ENCODE assay signal across 7 mouse cellular contexts in genomic region chr6:108408053-108408452, GRCm38 (mm10).
DNase-seq lines count a peak whose midpoint lies in the region; ATAC-seq and TF ChIP-seq lines count a peak whose summit lies in the region.

No protein-coding gene starts in this region.

- peaks cover 83 to 98% of the 10 kb centered on the region in 2 experiments for H3K36me3 ChIP-seq in CH12.LX (replicated peaks in 1 of 2; ENCODE audit: control insufficient read depth in 1 of 2, insufficient read depth in 1 of 2, low read length in 1 of 2)
- H3K36me3 ChIP-seq in neural tube, embryonic 15.5 days: no peaks in the 10 kb centered on the region

- dilution Hi-C loops in CH12.LX (cut with MboI; ENCODE audit: extremely low pct_ligation_motif_present, extremely low pct_unique_long_range_greater_than_20kb, low sequenced_read_pairs): no loop called here

- TF ChIP-seq POLR2A in CH12.LX (IDR thresholded peaks at IDR 0.05; ENCODE audit: low read depth, low read length): no peak

- ATAC-seq in neural tube, embryonic 15.5 days (ENCODE audit: low FRiP score): peak; percentile 83; the same call in 1 of the 2 replicates

- no peak for TF ChIP-seq EP300 in CH12.LX (IDR thresholded peaks at IDR 0.05; ENCODE audit: low read length)

- no peaks in the 10 kb centered on the region for H3K27me3 ChIP-seq in CH12.LX (replicated peaks)
- H3K27me3 ChIP-seq in neural tube, embryonic 15.5 days (replicated peaks): no peaks in the 10 kb centered on the region

- no peak overlapping the region for H3K9ac ChIP-seq in CH12.LX (ENCODE audit: insufficient read depth, low read depth)
- no peak overlapping the region for H3K9ac ChIP-seq in neural tube, embryonic 15.5 days (replicated peaks)

- DNase-seq in B cell, adult 2 months: peak; percentile 66
- DNase-seq in CH12.LX (ENCODE audit: extremely low read depth): peak; percentile 71
- peak; percentile 56 to 65 for DNase-seq in cerebellum, adult 18-20 months
- DNase-seq in forelimb bud, embryonic 11.5 days (ENCODE audit: low read depth, low spot score): peak; percentile 79
- peak; percentile 65 for DNase-seq in kidney, adult 9 months
- peak; percentile 12 to 36 for DNase-seq in lung, adult 18-20 months

- H3K4me2 ChIP-seq in CH12.LX (ENCODE audit: insufficient read depth, low read depth, poor library complexity, severe bottlenecking): no peak overlapping the region
- no peak overlapping the region for H3K4me2 ChIP-seq in neural tube, embryonic 15.5 days

- H3K27ac ChIP-seq in CH12.LX (ENCODE audit: insufficient read depth, low read depth): no peak overlapping the region
- H3K27ac ChIP-seq in neural tube, embryonic 15.5 days (replicated peaks): no peak overlapping the region

- peak; percentile 80 to 82 for TF ChIP-seq CTCF in CH12.LX (conservative IDR thresholded peaks at IDR 0.05 in 1 of 2, IDR thresholded peaks at IDR 0.05 in 1 of 2; ENCODE audit: low read depth in 2 of 2, low read length in 2 of 2)

- peak; percentile 84 for TF ChIP-seq RAD21 in CH12.LX (IDR thresholded peaks at IDR 0.05; ENCODE audit: low read depth, low read length)

- 94% methylated on average over 3 of the region's 3 CpGs for WGBS in neural tube, embryonic 15.5 days

- H3K9me3 ChIP-seq in CH12.LX (replicated peaks; ENCODE audit: low read length): no peaks in the 10 kb centered on the region
- H3K9me3 ChIP-seq in neural tube, embryonic 15.5 days (replicated peaks): no peaks in the 10 kb centered on the region

- in situ Hi-C loops in CH12.LX (cut with MboI; ENCODE audit: low pct_ligation_motif_present, low pct_unique_long_range_greater_than_20kb, low sequenced_read_pairs): no loop called here

- no peak overlapping the region for H3K4me3 ChIP-seq in CH12.LX (replicated peaks in 1 of 3; ENCODE audit: low read depth in 2 of 3, low read length in 2 of 3, poor library complexity in 1 of 3)
- H3K4me3 ChIP-seq in neural tube, embryonic 15.5 days (replicated peaks): no peak overlapping the region

- H3K79me2 ChIP-seq in CH12.LX (replicated peaks; ENCODE audit: control insufficient read depth, extremely low read depth, insufficient read depth, poor library complexity, severe bottlenecking): 0 out of 2 replicates have a peak, but pooled peaks cover 3% of the 10 kb centered on the region

- H3K4me1 ChIP-seq in CH12.LX (ENCODE audit: control insufficient read depth in 1 of 2, insufficient read depth in 2 of 2): no peaks in the 10 kb centered on the region
- no peaks in the 10 kb centered on the region for H3K4me1 ChIP-seq in neural tube, embryonic 15.5 days

TF ChIP-seq in CH12.LX, 34 proteins besides CTCF, POLR2A, EP300 and RAD21:
- TF ChIP-seq BHLHE40 (IDR thresholded peaks at IDR 0.05; ENCODE audit: low read depth, low read length): no peak
- no peak for TF ChIP-seq KAT2A (IDR thresholded peaks at IDR 0.05; ENCODE audit: insufficient replicate concordance, low read length)
- peak; percentile 63 for TF ChIP-seq ZC3H11A (IDR thresholded peaks at IDR 0.05; ENCODE audit: low read depth, low read length)
- peak; percentile 83 for TF ChIP-seq SMC3 (IDR thresholded peaks at IDR 0.05; ENCODE audit: low read depth, low read length)
- 0 out of 2 replicates have a peak, but pooled peaks have one; percentile 27 for TF ChIP-seq NELFE (IDR thresholded peaks at IDR 0.05; ENCODE audit: low read depth, low read length)

Comparison
In these comparisons a context has a peak if more than half of its experiments do, and no peak if none do; other contexts are left out.
1. DNase-seq: peak in every context shown above with its lines; median percentile 79 in forelimb bud, embryonic 11.5 days; 71 in CH12.LX; 66 in B cell, adult 2 months; 65 in kidney, adult 9 months; 60 in cerebellum, adult 18-20 months; 24 in lung, adult 18-20 months.